Mouse (Mus musculus): ENCODE measurements at regions not wholly inside any gene's neighbourhood (a gene's known extent, or its start where the extent isn't known, plus 50 kb on each side); places are given as distances from the start of the nearest gene placed in this dataset.

GRCm38 (mm10) chr2:159032147-159032546, 237.5 kb downstream of the Dhx35 start:
- no peak overlapping the region for H3ac ChIP-seq (ENCODE audit: control insufficient read depth, insufficient read length, low read depth)
- no peak overlapping the region for H3K4me3 ChIP-seq (ENCODE audit: insufficient read depth, poor library complexity, severe bottlenecking)
- H3K79me2 ChIP-seq (ENCODE audit: control insufficient read depth, insufficient read depth) = no peaks in the 10 kb centered on the region
- TF ChIP-seq CTCF (IDR thresholded peaks at IDR 0.05; ENCODE audit: control insufficient read depth, insufficient read depth, insufficient read length) (no peak), MAX (IDR thresholded peaks at IDR 0.05) (no peak), FOSL1 (IDR thresholded peaks at IDR 0.05; ENCODE audit: insufficient read depth, low read length, poor library complexity, severe bottlenecking) (no peak), MYOG (IDR thresholded peaks at IDR 0.05; ENCODE audit: control insufficient read depth, extremely low read depth, insufficient read length) (no peak), MYOD1 (IDR thresholded peaks at IDR 0.05; ENCODE audit: control insufficient read depth, insufficient read length, low read depth) (no peak), USF1 (IDR thresholded peaks at IDR 0.05; ENCODE audit: low read depth) (no peak), CEBPB (IDR thresholded peaks at IDR 0.05; ENCODE audit: low read depth) (no peak)
- H3K79me3 ChIP-seq (ENCODE audit: low read depth) = no peaks in the 10 kb centered on the region
- H3K27me3 ChIP-seq (ENCODE audit: control insufficient read depth, insufficient read depth, insufficient read length) = no peaks in the 10 kb centered on the region
- H3K36me3 ChIP-seq (ENCODE audit: control insufficient read depth, insufficient read depth) = no peaks in the 10 kb centered on the region

GRCm38 (mm10) chr2:159039916-159040315, 245.3 kb downstream of the Dhx35 start:
- no peak overlapping the region for H3K4me3 ChIP-seq (ENCODE audit: insufficient read depth, poor library complexity, severe bottlenecking)
- H3K79me2 ChIP-seq (ENCODE audit: control insufficient read depth, insufficient read depth) = no peaks in the 10 kb centered on the region
- H3ac ChIP-seq (ENCODE audit: control insufficient read depth, insufficient read length, low read depth) = no peak overlapping the region
- no peaks in the 10 kb centered on the region for H3K36me3 ChIP-seq (ENCODE audit: control insufficient read depth, insufficient read depth)
- H3K27me3 ChIP-seq (ENCODE audit: control insufficient read depth, insufficient read depth, insufficient read length) = no peaks in the 10 kb centered on the region
- no peak for TF ChIP-seq USF1 (IDR thresholded peaks at IDR 0.05; ENCODE audit: low read depth)
- no peak for TF ChIP-seq MYOG (IDR thresholded peaks at IDR 0.05; ENCODE audit: control insufficient read depth, extremely low read depth, insufficient read length)
- TF ChIP-seq CTCF (IDR thresholded peaks at IDR 0.05; ENCODE audit: control insufficient read depth, insufficient read depth, insufficient read length) = no peak
- TF ChIP-seq CEBPB (IDR thresholded peaks at IDR 0.05; ENCODE audit: low read depth) = no peak
- TF ChIP-seq FOSL1 (IDR thresholded peaks at IDR 0.05; ENCODE audit: insufficient read depth, low read length, poor library complexity, severe bottlenecking) = no peak
- no peak for TF ChIP-seq MYOD1 (IDR thresholded peaks at IDR 0.05; ENCODE audit: control insufficient read depth, insufficient read length, low read depth)
- no peak for TF ChIP-seq MAX (IDR thresholded peaks at IDR 0.05)
- H3K79me3 ChIP-seq (ENCODE audit: low read depth) = no peaks in the 10 kb centered on the region

GRCm38 (mm10) chr2:159053534-159053933, 258.9 kb downstream of the Dhx35 start:
- no peaks in the 10 kb centered on the region for H3K36me3 ChIP-seq (ENCODE audit: control insufficient read depth, insufficient read depth)
- no peaks in the 10 kb centered on the region for H3K27me3 ChIP-seq (ENCODE audit: control insufficient read depth, insufficient read depth, insufficient read length)
- no peaks in the 10 kb centered on the region for H3K79me3 ChIP-seq (ENCODE audit: low read depth)
- TF ChIP-seq FOSL1 (IDR thresholded peaks at IDR 0.05; ENCODE audit: insufficient read depth, low read length, poor library complexity, severe bottlenecking) (no peak), CTCF (IDR thresholded peaks at IDR 0.05; ENCODE audit: control insufficient read depth, insufficient read depth, insufficient read length) (no peak), MAX (IDR thresholded peaks at IDR 0.05) (no peak), USF1 (IDR thresholded peaks at IDR 0.05; ENCODE audit: low read depth) (no peak), MYOG (IDR thresholded peaks at IDR 0.05; ENCODE audit: control insufficient read depth, extremely low read depth, insufficient read length) (no peak), CEBPB (IDR thresholded peaks at IDR 0.05; ENCODE audit: low read depth) (no peak), MYOD1 (IDR thresholded peaks at IDR 0.05; ENCODE audit: control insufficient read depth, insufficient read length, low read depth) (no peak)
- no peak overlapping the region for H3ac ChIP-seq (ENCODE audit: control insufficient read depth, insufficient read length, low read depth)
- H3K4me3 ChIP-seq (ENCODE audit: insufficient read depth, poor library complexity, severe bottlenecking) = no peak overlapping the region
- no peaks in the 10 kb centered on the region for H3K79me2 ChIP-seq (ENCODE audit: control insufficient read depth, insufficient read depth)

GRCm38 (mm10) chr2:159053936-159054335, 259.3 kb downstream of the Dhx35 start:
- no peaks in the 10 kb centered on the region for H3K79me3 ChIP-seq (ENCODE audit: low read depth)

GRCm38 (mm10) chr2:159054451-159054850, 259.8 kb downstream of the Dhx35 start:
- TF ChIP-seq MYOG (IDR thresholded peaks at IDR 0.05; ENCODE audit: control insufficient read depth, extremely low read depth, insufficient read length) = no peak
- TF ChIP-seq MAX (IDR thresholded peaks at IDR 0.05) = no peak
- TF ChIP-seq CTCF (IDR thresholded peaks at IDR 0.05; ENCODE audit: control insufficient read depth, insufficient read depth, insufficient read length) = no peak
- TF ChIP-seq CEBPB (IDR thresholded peaks at IDR 0.05; ENCODE audit: low read depth) = no peak
- no peak for TF ChIP-seq MYOD1 (IDR thresholded peaks at IDR 0.05; ENCODE audit: control insufficient read depth, insufficient read length, low read depth)
- Histone ChIP-seq H3K36me3 (ENCODE audit: control insufficient read depth, insufficient read depth) (no peaks in the 10 kb centered on the region), H3K79me3 (ENCODE audit: low read depth) (no peaks in the 10 kb centered on the region), H3ac (ENCODE audit: control insufficient read depth, insufficient read length, low read depth) (no peak overlapping the region), H3K79me2 (ENCODE audit: control insufficient read depth, insufficient read depth) (no peaks in the 10 kb centered on the region), H3K27me3 (ENCODE audit: control insufficient read depth, insufficient read depth, insufficient read length) (no peaks in the 10 kb centered on the region), H3K4me3 (ENCODE audit: insufficient read depth, poor library complexity, severe bottlenecking) (no peak overlapping the region)

More at GRCm38 (mm10) chr2:159053936-159054335, 259.3 kb downstream of the Dhx35 start:
- no peaks in the 10 kb centered on the region for H3K27me3 ChIP-seq (ENCODE audit: control insufficient read depth, insufficient read depth, insufficient read length)
- no peaks in the 10 kb centered on the region for H3K79me2 ChIP-seq (ENCODE audit: control insufficient read depth, insufficient read depth)
- TF ChIP-seq CTCF (IDR thresholded peaks at IDR 0.05; ENCODE audit: control insufficient read depth, insufficient read depth, insufficient read length) = no peak
- no peak for TF ChIP-seq MYOD1 (IDR thresholded peaks at IDR 0.05; ENCODE audit: control insufficient read depth, insufficient read length, low read depth)
- no peak for TF ChIP-seq MYOG (IDR thresholded peaks at IDR 0.05; ENCODE audit: control insufficient read depth, extremely low read depth, insufficient read length)
- no peak for TF ChIP-seq FOSL1 (IDR thresholded peaks at IDR 0.05; ENCODE audit: insufficient read depth, low read length, poor library complexity, severe bottlenecking)
- TF ChIP-seq CEBPB (IDR thresholded peaks at IDR 0.05; ENCODE audit: low read depth) = no peak
- no peak for TF ChIP-seq MAX (IDR thresholded peaks at IDR 0.05)
- no peak for TF ChIP-seq USF1 (IDR thresholded peaks at IDR 0.05; ENCODE audit: low read depth)
- H3K36me3 ChIP-seq (ENCODE audit: control insufficient read depth, insufficient read depth) = no peaks in the 10 kb centered on the region
- H3ac ChIP-seq (ENCODE audit: control insufficient read depth, insufficient read length, low read depth) = no peak overlapping the region
- no peak overlapping the region for H3K4me3 ChIP-seq (ENCODE audit: insufficient read depth, poor library complexity, severe bottlenecking)

- Histone ChIP-seq H3K79me2 (ENCODE audit: control insufficient read depth, insufficient read depth) (no peaks in the 10 kb centered on the region), H3K27me3 (ENCODE audit: control insufficient read depth, insufficient read depth, insufficient read length) (no peaks in the 10 kb centered on the region), H3K79me3 (ENCODE audit: low read depth) (no peaks in the 10 kb centered on the region), H3ac (ENCODE audit: control insufficient read depth, insufficient read length, low read depth) (no peak overlapping the region), H3K4me3 (ENCODE audit: insufficient read depth, poor library complexity, severe bottlenecking) (no peak overlapping the region), H3K36me3 (ENCODE audit: control insufficient read depth, insufficient read depth) (no peaks in the 10 kb centered on the region)
- TF ChIP-seq USF1 (IDR thresholded peaks at IDR 0.05; ENCODE audit: low read depth) (no peak), MYOG (IDR thresholded peaks at IDR 0.05; ENCODE audit: control insufficient read depth, extremely low read depth, insufficient read length) (no peak)
Observed at GRCm38 (mm10) chr2:159055780-159056179, 261.2 kb downstream of the Dhx35 start.
